Mouse (Mus musculus) myocyte (in vitro differentiated cells): ENCODE measurements around the gene Elavl2. TPM values are rescaled to one million over a fixed set of nuclear protein-coding genes. Genes with fewer than 3 reads are reported as not detected.

ENCODE experiments used
- H3K27me3 ChIP-seq: one replicate; pipeline ENCODE4 v1.6.1; 2011; ENCODE audit not compliant: control insufficient read depth, insufficient read depth, insufficient read length
- H3K36me3 ChIP-seq: one replicate; pipeline ENCODE4 v1.6.1; 2011; ENCODE audit not compliant: control insufficient read depth, insufficient read depth
- H3K4me2 ChIP-seq: one replicate; pipeline ENCODE4 v1.6.1; 2011; ENCODE audit warnings: low read depth, control low read depth
- H3K4me3 ChIP-seq: one replicate; pipeline ENCODE4 v1.5.1; 2011; ENCODE audit warnings: mild to moderate bottlenecking, control low read depth, moderate library complexity
- H3K79me2 ChIP-seq: one replicate; pipeline ENCODE4 v1.6.1; 2011; ENCODE audit not compliant: control insufficient read depth, insufficient read depth
- H3ac ChIP-seq: one replicate; pipeline ENCODE4 v1.6.1; 2011; ENCODE audit not compliant: control insufficient read depth, insufficient read length
- CEBPB ChIP-seq: IDR thresholded peaks from 2 replicates; pipeline ENCODE4 v1.6.1; 2011; ENCODE audit warnings: mild to moderate bottlenecking, moderate library complexity; ENCODE audit not compliant: poor library complexity, insufficient read depth, severe bottlenecking
- E2F4 ChIP-seq: IDR thresholded peaks from one replicate; pipeline ENCODE4 v1.6.1; 2011; ENCODE audit warnings: mild to moderate bottlenecking, control low read depth, moderate library complexity; ENCODE audit not compliant: insufficient read depth
- MAX ChIP-seq: IDR thresholded peaks from one replicate; pipeline ENCODE4 v1.6.1; 2011; ENCODE audit warnings: low read depth, mild to moderate bottlenecking, control low read depth
- MYOD1 ChIP-seq, 3 experiments: IDR thresholded peaks; one replicate each; pipeline ENCODE4 v1.6.1; 2011; ENCODE audit warnings: control low read depth in 2 of 3, low read depth in 2 of 3, mild to moderate bottlenecking in 2 of 3, moderate library complexity in 1 of 3; ENCODE audit not compliant: insufficient read length in 2 of 3, control insufficient read depth in 1 of 3
- MYOG ChIP-seq, 3 experiments: IDR thresholded peaks; one replicate each; pipeline ENCODE4 v1.6.1; 2011; ENCODE audit warnings: control low read depth in 2 of 3, low read depth in 2 of 3, mild to moderate bottlenecking in 2 of 3; ENCODE audit not compliant: insufficient read length in 2 of 3, control insufficient read depth in 1 of 3, insufficient read depth in 1 of 3
- POLR2A ChIP-seq: IDR thresholded peaks from one replicate; pipeline ENCODE4 v1.6.1; 2011; ENCODE audit warnings: low read depth, mild to moderate bottlenecking, control low read depth, moderate library complexity; ENCODE audit not compliant: insufficient read length
- POLR2AphosphoS2 ChIP-seq: IDR thresholded peaks from one replicate; pipeline ENCODE4 v1.6.1; 2011; ENCODE audit warnings: low read depth, control low read depth; ENCODE audit not compliant: insufficient read length
- REST ChIP-seq: IDR thresholded peaks from one replicate; pipeline ENCODE4 v1.6.1; 2011; ENCODE audit warnings: mild to moderate bottlenecking, control low read depth, moderate library complexity; ENCODE audit not compliant: insufficient read depth, insufficient read length
- SRF ChIP-seq: IDR thresholded peaks from one replicate; pipeline ENCODE4 v1.6.1; 2011; ENCODE audit warnings: low read depth; ENCODE audit not compliant: control insufficient read depth, insufficient read length
- TCF12 ChIP-seq: IDR thresholded peaks from one replicate; pipeline ENCODE4 v1.6.1; 2011; ENCODE audit warnings: mild to moderate bottlenecking, control low read depth; ENCODE audit not compliant: poor library complexity, insufficient read depth, severe bottlenecking
- TCF3 ChIP-seq: IDR thresholded peaks from one replicate; pipeline ENCODE4 v1.6.1; 2011; ENCODE audit warnings: low read depth, control low read depth; ENCODE audit not compliant: insufficient read length
- USF1 ChIP-seq: IDR thresholded peaks from one replicate; pipeline ENCODE4 v1.6.1; 2011; ENCODE audit warnings: low read depth, mild to moderate bottlenecking, control low read depth, moderate library complexity
- polyA plus RNA-seq: library from polyadenylated mRNA; unstranded; fragments of >200 nt; fragmentation: generic; extraction: Trizol; gene quantifications from one replicate; pipeline ENCODE4 v1.2.1, GENCODE M21; 2012; ENCODE audit warnings: missing spikeins

Elavl2 gene
- polyA plus RNA-seq, result 0.12 TPM

DNA sequence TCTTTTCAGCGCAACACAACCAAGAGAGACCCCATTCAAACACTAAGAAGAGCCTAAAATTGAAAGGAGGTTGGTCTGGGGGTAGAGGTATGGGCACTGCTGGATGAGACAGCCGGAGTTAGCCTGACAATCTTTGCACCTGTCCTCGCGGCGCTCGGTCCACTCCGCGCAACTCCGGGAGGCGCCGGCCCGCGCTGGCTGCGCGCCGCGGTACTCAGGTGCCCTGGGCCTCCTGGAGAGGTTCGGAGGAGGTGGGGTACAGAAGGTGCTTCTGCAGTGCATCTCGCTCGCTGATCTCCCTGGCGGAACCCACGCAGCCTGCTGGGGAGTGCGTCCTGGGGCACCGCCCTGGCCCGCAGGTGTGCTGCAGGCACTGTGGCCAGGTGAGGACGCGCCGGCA, at the start of gene Elavl2:
Gene Elavl2, minus strand, starts transcription at position 363 of the 400 bp plus-strand sequence.
- TF ChIP-seq MAX (no peak), POLR2AphosphoS2 (no peak), CEBPB (no peak), USF1 (no peak), TCF12 (no peak), MYOD1 (IDR thresholded peaks at IDR 0.05; ENCODE audit: control insufficient read depth in 1 of 3, insufficient read length in 2 of 3, low read depth in 2 of 3) (no peak), E2F4 (no peak), REST (no peak), SRF (no peak), TCF3 (no peak), POLR2A (no peak), MYOG (IDR thresholded peaks at IDR 0.05; ENCODE audit: control insufficient read depth in 1 of 3, insufficient read depth in 1 of 3, insufficient read length in 2 of 3, low read depth in 2 of 3) (no peak)
- Histone ChIP-seq H3K79me2 (no peaks in the 10 kb centered on the region), H3ac (no peak within 1 kb of the TSS), H3K4me3 (no peak within 1 kb of the TSS), H3K36me3 (no peaks in the 10 kb centered on the region), H3K27me3 (no peaks in the 10 kb centered on the region), H3K4me2 (no peak within 1 kb of the TSS)

DNA sequence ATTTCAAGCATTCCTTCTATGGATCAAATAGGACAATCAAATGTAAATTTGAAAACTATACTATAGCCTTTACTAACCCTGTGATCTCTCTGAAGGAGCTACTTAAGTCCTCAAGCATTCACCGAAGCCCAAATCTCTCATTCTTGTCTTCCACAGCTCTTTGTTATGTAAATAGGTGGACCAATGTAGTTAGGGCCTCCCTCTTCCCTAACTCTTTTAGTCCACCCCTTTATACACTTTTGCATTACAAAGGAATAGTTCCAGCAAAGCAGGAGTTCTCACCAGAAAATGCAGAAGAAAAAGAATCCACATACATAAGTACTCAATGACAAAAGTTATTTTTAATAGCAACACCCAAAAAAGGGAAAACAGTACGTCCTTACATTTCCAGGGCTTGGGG, 47.3 kb upstream of the Elavl2 start:
- H3K79me2 ChIP-seq, result no peaks in the 10 kb centered on the region
- H3K4me2 ChIP-seq, result no peak overlapping the region
- no peak for TF ChIP-seq POLR2A
- TF ChIP-seq REST, result no peak
- TF ChIP-seq MYOG (IDR thresholded peaks at IDR 0.05; ENCODE audit: control insufficient read depth in 1 of 3, insufficient read depth in 1 of 3, insufficient read length in 2 of 3, low read depth in 2 of 3), result no peak
- no peak for TF ChIP-seq POLR2AphosphoS2
- no peaks in the 10 kb centered on the region for H3K36me3 ChIP-seq
- no peak overlapping the region for H3K4me3 ChIP-seq
- no peaks in the 10 kb centered on the region for H3K27me3 ChIP-seq
- no peak overlapping the region for H3ac ChIP-seq

DNA sequence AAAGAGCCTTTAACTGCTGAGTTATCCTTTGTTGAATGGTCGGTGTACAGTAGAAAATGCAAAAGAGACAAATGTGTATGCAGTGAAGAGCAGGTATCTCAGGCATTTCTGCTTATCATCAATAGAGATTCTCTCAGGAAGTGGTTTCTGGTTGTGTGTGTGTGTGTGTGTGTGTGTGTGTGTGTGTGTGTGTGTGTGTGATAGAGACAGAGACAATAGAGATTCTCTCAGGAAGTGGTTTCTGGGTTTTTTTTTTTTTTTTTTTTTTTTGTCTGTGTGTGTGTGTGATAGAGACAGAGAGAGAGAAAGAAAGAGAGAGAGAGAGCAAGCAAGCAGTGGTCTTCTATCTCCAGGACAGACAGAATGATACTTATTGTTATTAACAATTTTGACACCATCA, 15.0 kb upstream of the Elavl2 start:
- H3ac ChIP-seq, result no peak overlapping the region
- no peaks in the 10 kb centered on the region for H3K36me3 ChIP-seq
- H3K79me2 ChIP-seq, result no peaks in the 10 kb centered on the region
- no peak for TF ChIP-seq CEBPB
- no peak for TF ChIP-seq MYOD1 (IDR thresholded peaks at IDR 0.05; ENCODE audit: control insufficient read depth in 1 of 3, insufficient read length in 2 of 3, low read depth in 2 of 3)
- no peak for TF ChIP-seq TCF3
- TF ChIP-seq TCF12, result no peak
- TF ChIP-seq MYOG (IDR thresholded peaks at IDR 0.05; ENCODE audit: control insufficient read depth in 1 of 3, insufficient read depth in 1 of 3, insufficient read length in 2 of 3, low read depth in 2 of 3), result no peak
- TF ChIP-seq USF1, result no peak
- TF ChIP-seq E2F4, result no peak
- no peak for TF ChIP-seq POLR2AphosphoS2
- no peak for TF ChIP-seq POLR2A
- TF ChIP-seq MAX, result no peak
- TF ChIP-seq SRF, result no peak
- TF ChIP-seq REST, result no peak
- no peak overlapping the region for H3K4me2 ChIP-seq
- H3K4me3 ChIP-seq, result no peak overlapping the region
- no peaks in the 10 kb centered on the region for H3K27me3 ChIP-seq

DNA sequence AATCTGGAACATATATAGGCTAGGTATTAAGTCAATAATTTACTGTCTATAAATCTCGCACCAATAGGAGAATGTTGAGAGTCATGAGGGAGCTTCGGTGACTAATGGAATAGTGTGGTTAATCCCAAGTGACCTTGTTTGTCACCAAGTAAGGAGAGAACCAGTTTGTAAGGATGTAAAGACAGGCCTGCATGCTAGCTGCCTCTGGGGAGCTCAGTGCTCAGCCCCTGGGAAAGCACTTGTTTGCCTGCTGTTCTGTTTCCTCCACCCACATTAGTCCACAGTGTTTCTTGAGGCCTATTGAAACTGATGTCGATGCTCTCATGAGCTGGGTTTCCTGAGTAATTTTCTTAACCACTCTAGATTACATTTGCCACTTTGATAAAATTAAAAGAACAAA, 4.5 kb upstream of the Elavl2 start:
- H3K4me2 ChIP-seq, result no peak overlapping the region
- no peaks in the 10 kb centered on the region for H3K79me2 ChIP-seq
- H3K36me3 ChIP-seq, result no peaks in the 10 kb centered on the region
- no peak overlapping the region for H3ac ChIP-seq
- H3K27me3 ChIP-seq, result no peaks in the 10 kb centered on the region
- no peak overlapping the region for H3K4me3 ChIP-seq
- TF ChIP-seq SRF, result no peak
- TF ChIP-seq MAX, result no peak
- no peak for TF ChIP-seq POLR2A
- no peak for TF ChIP-seq E2F4
- no peak for TF ChIP-seq MYOD1 (IDR thresholded peaks at IDR 0.05; ENCODE audit: control insufficient read depth in 1 of 3, insufficient read length in 2 of 3, low read depth in 2 of 3)
- TF ChIP-seq USF1, result no peak
- TF ChIP-seq CEBPB, result no peak
- no peak for TF ChIP-seq TCF12
- TF ChIP-seq MYOG (IDR thresholded peaks at IDR 0.05; ENCODE audit: control insufficient read depth in 1 of 3, insufficient read depth in 1 of 3, insufficient read length in 2 of 3, low read depth in 2 of 3), result no peak
- TF ChIP-seq POLR2AphosphoS2, result no peak

DNA sequence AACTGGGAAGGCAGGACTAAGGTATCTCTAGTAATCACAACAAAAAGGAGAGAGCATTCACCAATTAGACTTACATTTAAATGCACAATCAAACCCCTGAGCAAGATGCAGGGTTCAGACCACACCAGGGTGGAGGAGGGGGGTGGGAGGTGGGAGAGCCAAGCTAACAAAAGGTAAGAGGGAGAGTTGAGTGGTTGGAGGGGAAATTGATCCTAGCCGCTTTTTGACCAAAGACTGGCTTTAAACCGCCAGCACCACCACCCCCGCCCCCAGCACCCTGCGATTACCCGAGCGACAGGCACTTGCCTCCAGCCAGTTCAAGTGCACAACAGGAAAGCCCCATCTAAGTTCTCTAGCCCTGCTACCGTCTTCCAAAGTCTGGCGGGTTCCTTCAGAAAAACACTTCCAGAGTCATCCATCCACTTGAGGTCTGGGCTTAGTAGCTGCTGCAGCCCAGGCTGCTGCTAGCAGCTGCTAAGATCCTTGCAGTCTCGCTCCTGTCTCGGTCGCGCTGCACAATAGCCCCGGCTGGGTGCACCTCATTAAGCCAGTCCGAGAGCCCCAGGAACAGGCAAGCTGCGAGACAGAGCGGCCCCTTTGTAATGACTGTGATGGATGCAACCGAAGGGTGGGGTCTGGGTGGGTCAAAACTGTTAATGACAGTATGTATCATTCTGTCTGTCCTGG, 932 bp downstream of the Elavl2 start:
- Histone ChIP-seq H3K36me3 (no peaks in the 10 kb centered on the region), H3K4me3 (no peak overlapping the region), H3ac (no peak overlapping the region), H3K27me3 (no peaks in the 10 kb centered on the region), H3K4me2 (no peak overlapping the region), H3K79me2 (no peaks in the 10 kb centered on the region)
- TF ChIP-seq SRF (no peak), TCF3 (no peak), MAX (no peak), MYOG (IDR thresholded peaks at IDR 0.05; ENCODE audit: control insufficient read depth in 1 of 3, insufficient read depth in 1 of 3, insufficient read length in 2 of 3, low read depth in 2 of 3) (no peak), TCF12 (no peak), REST (no peak), USF1 (no peak), CEBPB (no peak), MYOD1 (IDR thresholded peaks at IDR 0.05; ENCODE audit: control insufficient read depth in 1 of 3, insufficient read length in 2 of 3, low read depth in 2 of 3) (no peak), E2F4 (no peak)
